Mouse (Mus musculus): ENCODE measurements at regions not wholly inside any gene's neighbourhood (a gene's known extent, or its start where the extent isn't known, plus 50 kb on each side); places are given as distances from the start of the nearest gene placed in this dataset.

- 0 out of 2 replicates have a peak, but pooled peaks have one; percentile 10 for TF ChIP-seq CTCF (IDR thresholded peaks at IDR 0.05; ENCODE audit: insufficient read depth, low read depth, low read length)
- TF ChIP-seq POLR2A (IDR thresholded peaks at IDR 0.05; ENCODE audit: insufficient read depth, low read depth, low read length): no peak
These were observed 176.7 kb upstream of the Fam19a5 start for GRCm38 (mm10) chr15:87367381-87367780.
